Mouse (Mus musculus): Measurements from ENCODE around the gene Mef2a. TPM values are rescaled to one million over a fixed set of nuclear protein-coding genes. Genes with fewer than 3 reads are reported as not detected.

Mef2a gene
- polyA plus RNA-seq, 1 experiment from 2014 or later: 32.6 TPM

GRCm38 (mm10) chr7:67205734-67206425, 166.8 kb downstream of the Mef2a start:
- H3K4me2 ChIP-seq (replicated peaks): no peak overlapping the region
- no peaks in the 10 kb centered on the region for H3K27me3 ChIP-seq
- peaks cover 5% of the 10 kb centered on the region; the same call in 1 of the 2 replicates for H3K4me1 ChIP-seq
- no peaks in the 10 kb centered on the region for H3K36me3 ChIP-seq
- H3K9ac ChIP-seq: no peak overlapping the region
- no peak for ATAC-seq (ENCODE audit: insufficient number of reproducible peaks, insufficient read depth, low FRiP score, low TSS enrichment)
- 88% methylated on average over 9 of the region's 9 CpGs for WGBS
- no peaks in the 10 kb centered on the region for H3K9me3 ChIP-seq
- no peak overlapping the region for H3K4me3 ChIP-seq
- no peak overlapping the region for H3K27ac ChIP-seq

GRCm38 (mm10) chr7:67203625-67204024, 169.0 kb downstream of the Mef2a start:
- WGBS: 82% methylated on average over 3 of the region's 3 CpGs
- Histone ChIP-seq H3K27me3 (no peaks in the 10 kb centered on the region), H3K4me2 (replicated peaks) (no peak overlapping the region), H3K9ac (no peak overlapping the region), H3K4me1 (peaks cover 5% of the 10 kb centered on the region; the same call in 1 of the 2 replicates), H3K36me3 (no peaks in the 10 kb centered on the region), H3K27ac (no peak overlapping the region), H3K9me3 (no peaks in the 10 kb centered on the region), H3K4me3 (no peak overlapping the region)
- no peak for ATAC-seq (ENCODE audit: insufficient number of reproducible peaks, insufficient read depth, low FRiP score, low TSS enrichment)

GRCm38 (mm10) chr7:67199412-67199811, 173.2 kb downstream of the Mef2a start:
- ATAC-seq (ENCODE audit: insufficient number of reproducible peaks, insufficient read depth, low FRiP score, low TSS enrichment): no peak
- H3K9ac ChIP-seq: no peak overlapping the region
- 22% methylated on average over 10 of the region's 10 CpGs for WGBS
- H3K4me3 ChIP-seq: no peak overlapping the region
- H3K27me3 ChIP-seq: no peaks in the 10 kb centered on the region
- no peaks in the 10 kb centered on the region for H3K9me3 ChIP-seq
- H3K27ac ChIP-seq: no peak overlapping the region
- H3K4me1 ChIP-seq: no peaks in the 10 kb centered on the region
- no peak overlapping the region; the same call in 1 of the 2 replicates for H3K4me2 ChIP-seq (replicated peaks)
- H3K36me3 ChIP-seq: no peaks in the 10 kb centered on the region

GRCm38 (mm10) chr7:67183786-67184185, 188.9 kb downstream of the Mef2a start:
- no peaks in the 10 kb centered on the region for H3K36me3 ChIP-seq
- H3K27ac ChIP-seq: no peak overlapping the region
- no peaks in the 10 kb centered on the region for H3K9me3 ChIP-seq
- ATAC-seq (ENCODE audit: insufficient number of reproducible peaks, insufficient read depth, low FRiP score, low TSS enrichment): no peak
- H3K4me3 ChIP-seq: no peak overlapping the region
- no peaks in the 10 kb centered on the region for H3K27me3 ChIP-seq
- 15% methylated on average over 4 of the region's 4 CpGs for WGBS
- H3K4me2 ChIP-seq (replicated peaks): no peak overlapping the region
- no peaks in the 10 kb centered on the region for H3K4me1 ChIP-seq
- H3K9ac ChIP-seq: no peak overlapping the region

Other genes starting within 250 kb of the Mef2a start
- 16.7 and 18.6 TPM in 2 replicates for gene Lysmd4, start 150.3 kb downstream of the Mef2a start, polyA plus RNA-seq (2016; fragmentation: Nextera tagmentation; extraction: Ambion mirVana)